In the genomic region with DNA sequence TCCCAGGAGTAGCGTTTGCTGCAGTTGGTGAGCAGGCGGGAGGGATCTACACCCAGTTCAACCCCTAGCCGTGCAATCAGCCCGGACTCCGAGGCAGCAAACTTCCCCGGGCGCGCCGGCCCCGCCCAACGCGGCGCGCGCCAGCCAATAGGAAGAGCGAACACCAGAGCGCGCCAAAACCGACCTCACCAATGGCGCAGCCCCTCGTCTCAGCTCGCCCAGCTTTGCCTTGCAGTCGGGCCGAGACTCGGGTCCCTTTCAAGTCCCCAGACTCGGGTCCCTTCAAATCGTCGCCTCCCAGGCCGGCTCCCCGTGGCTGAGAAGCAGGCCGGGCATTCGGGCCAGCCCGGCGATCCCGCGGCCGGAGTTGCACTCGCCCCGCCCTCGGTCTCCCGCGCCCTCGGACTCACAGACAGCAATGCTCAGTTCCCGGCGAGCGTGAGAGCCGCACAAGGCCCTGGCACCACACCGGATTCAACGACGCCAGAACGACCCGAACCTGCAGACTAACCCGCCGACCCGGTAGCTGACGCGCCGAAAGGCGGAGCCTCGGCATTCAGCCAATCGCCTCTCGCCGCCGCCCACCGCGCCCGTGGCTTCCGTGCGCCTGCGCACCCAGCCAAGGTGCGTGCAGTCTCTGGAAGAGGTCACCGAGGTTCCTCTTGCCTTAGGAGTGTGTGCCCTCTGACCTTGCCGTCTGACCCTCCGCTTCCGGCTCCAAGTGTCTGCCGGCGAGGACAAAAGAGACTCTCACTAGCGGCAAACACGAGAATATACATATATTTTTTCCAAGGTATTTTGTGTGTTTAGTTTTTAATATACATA, we compare ENCODE assay signal across 7 mouse cellular contexts. TPM values are rescaled to one million over a fixed set of nuclear protein-coding genes. Genes with fewer than 3 reads are reported as not detected.
DNase-seq lines count a peak whose midpoint lies in the region; ATAC-seq and TF ChIP-seq lines count a peak whose summit lies in the region.

Gene Gmnn (minus strand): TSS at position 521 of the 825 bp plus-strand sequence.

- peak; percentile 92 for DNase-seq in adrenal gland, postnatal 25 days
- DNase-seq in heart, adult 18-20 months: peak; percentile 91 to 94
- DNase-seq in kidney, adult 2 months: peak; percentile 93
- peak; percentile 68 to 91 for DNase-seq in spleen, adult 2 months (ENCODE audit: low read depth in 1 of 2, low spot score in 2 of 2)

- H3K36me3 ChIP-seq in embryonic facial prominence, embryonic 12.5 days: peaks cover 11% of the 10 kb centered on the region; the same call in 1 of the 2 replicates
- no peaks in the 10 kb centered on the region for H3K36me3 ChIP-seq in kidney, adult 2 months (ENCODE audit: control insufficient read depth, insufficient read depth, low read length)
- H3K36me3 ChIP-seq in limb, embryonic 12.5 days: peaks cover 29% of the 10 kb centered on the region
- no peaks in the 10 kb centered on the region for H3K36me3 ChIP-seq in midbrain, embryonic 15.5 days (replicated peaks)
- 0 out of 2 replicates have a peak, but pooled peaks cover 1% of the 10 kb centered on the region for H3K36me3 ChIP-seq in spleen, adult 2 months (ENCODE audit: control insufficient read depth, insufficient read depth, low read length)

- H3K27me3 ChIP-seq in embryonic facial prominence, embryonic 12.5 days: no peaks in the 10 kb centered on the region
- H3K27me3 ChIP-seq in kidney, adult 2 months (replicated peaks; ENCODE audit: control insufficient read depth, insufficient read depth, low read length): no peaks in the 10 kb centered on the region
- H3K27me3 ChIP-seq in limb, embryonic 12.5 days: no peaks in the 10 kb centered on the region
- no peaks in the 10 kb centered on the region for H3K27me3 ChIP-seq in midbrain, embryonic 15.5 days (replicated peaks)
- no peaks in the 10 kb centered on the region for H3K27me3 ChIP-seq in spleen, adult 2 months (ENCODE audit: control insufficient read depth, insufficient read depth, low read length)

- ATAC-seq in embryonic facial prominence, embryonic 12.5 days (ENCODE audit: insufficient number of reproducible peaks, insufficient read depth, low FRiP score, low TSS enrichment): peak; percentile 95
- ATAC-seq in limb, embryonic 12.5 days (ENCODE audit: insufficient number of reproducible peaks, insufficient read depth, low FRiP score, low TSS enrichment, low read depth): peak; percentile 96
- ATAC-seq in midbrain, embryonic 15.5 days (replicated peaks): peak; percentile 98

- peak within 1 kb of the TSS; percentile 74 for H3K9ac ChIP-seq in embryonic facial prominence, embryonic 12.5 days
- H3K9ac ChIP-seq in limb, embryonic 12.5 days (replicated peaks): peak within 1 kb of the TSS; percentile 83
- H3K9ac ChIP-seq in midbrain, embryonic 15.5 days: peak within 1 kb of the TSS; percentile 52

- H3K4me2 ChIP-seq in embryonic facial prominence, embryonic 12.5 days (replicated peaks): peak within 1 kb of the TSS; percentile 59
- peak within 1 kb of the TSS; percentile 60 for H3K4me2 ChIP-seq in limb, embryonic 12.5 days
- H3K4me2 ChIP-seq in midbrain, embryonic 15.5 days: peak within 1 kb of the TSS; percentile 63

- WGBS in embryonic facial prominence, embryonic 12.5 days: under 1% methylated on average over 79 of the region's 79 CpGs
- WGBS in kidney, adult 2 months: under 1% methylated on average over 79 of the region's 79 CpGs
- under 1% methylated on average over 79 of the region's 79 CpGs for WGBS in limb, embryonic 12.5 days
- WGBS in midbrain, embryonic 15.5 days: under 1% methylated on average over 78 of the region's 79 CpGs
- under 1% methylated on average over 78 of the region's 79 CpGs for WGBS in spleen, adult 2 months

- peaks cover 9% of the 10 kb centered on the region for H3K4me1 ChIP-seq in embryonic facial prominence, embryonic 12.5 days
- H3K4me1 ChIP-seq in kidney, adult 2 months (ENCODE audit: control insufficient read depth, insufficient read depth, low read length): peaks cover 2% of the 10 kb centered on the region; the same call in 1 of the 2 replicates
- H3K4me1 ChIP-seq in limb, embryonic 12.5 days (replicated peaks): peaks cover 13% of the 10 kb centered on the region
- peaks cover 5% of the 10 kb centered on the region for H3K4me1 ChIP-seq in midbrain, embryonic 15.5 days
- H3K4me1 ChIP-seq in spleen, adult 2 months (ENCODE audit: control insufficient read depth, insufficient read depth, insufficient read length): peaks cover 2% of the 10 kb centered on the region; the same call in 1 of the 2 replicates

- no peaks in the 10 kb centered on the region for H3K9me3 ChIP-seq in embryonic facial prominence, embryonic 12.5 days
- H3K9me3 ChIP-seq in limb, embryonic 12.5 days: no peaks in the 10 kb centered on the region
- H3K9me3 ChIP-seq in midbrain, embryonic 15.5 days: no peaks in the 10 kb centered on the region

- no peak for TF ChIP-seq CTCF in kidney, adult 2 months (conservative IDR thresholded peaks at IDR 0.05; ENCODE audit: insufficient read depth, insufficient read length, low read depth, low read length)
- TF ChIP-seq CTCF in spleen, adult 2 months (IDR thresholded peaks at IDR 0.05; ENCODE audit: extremely low read depth, insufficient read depth, insufficient read length, insufficient replicate concordance): no peak

- H3K27ac ChIP-seq in embryonic facial prominence, embryonic 12.5 days: peak within 1 kb of the TSS; percentile 92
- H3K27ac ChIP-seq in kidney, adult 2 months (ENCODE audit: insufficient read depth, low read depth, low read length): peak within 1 kb of the TSS; percentile 64
- H3K27ac ChIP-seq in limb, embryonic 12.5 days: peak within 1 kb of the TSS; percentile 94
- H3K27ac ChIP-seq in midbrain, embryonic 15.5 days: peak within 1 kb of the TSS; percentile 65
- peak within 1 kb of the TSS; percentile 65 for H3K27ac ChIP-seq in spleen, adult 2 months (ENCODE audit: insufficient read depth, low read length)

- peak; percentile 38 for TF ChIP-seq POLR2A in kidney, adult 2 months (IDR thresholded peaks at IDR 0.05; ENCODE audit: low read depth, low read length)
- peak; percentile 26; the same call in 1 of the 2 replicates for TF ChIP-seq POLR2A in spleen, adult 2 months (IDR thresholded peaks at IDR 0.05; ENCODE audit: low read depth, low read length)

- H3K4me3 ChIP-seq in embryonic facial prominence, embryonic 12.5 days: peak within 1 kb of the TSS; percentile 78
- peak within 1 kb of the TSS; percentile 64 for H3K4me3 ChIP-seq in kidney, adult 2 months (ENCODE audit: insufficient read depth, low read depth, low read length)
- peak within 1 kb of the TSS; percentile 83 for H3K4me3 ChIP-seq in limb, embryonic 12.5 days (replicated peaks)
- peak within 1 kb of the TSS; percentile 88 for H3K4me3 ChIP-seq in midbrain, embryonic 15.5 days
- H3K4me3 ChIP-seq in spleen, adult 2 months (ENCODE audit: extremely low read depth, insufficient read depth, insufficient read length): peak within 1 kb of the TSS; percentile 95

RNA-seq across cellular contexts. Expression of gene Gmnn, which starts in this region (rescaled TPM):
- total RNA-seq in adrenal gland, postnatal 25 days (2021): 12.5 and 14.5 TPM in 2 replicates
- 109 and 113 TPM in 2 replicates for polyA plus RNA-seq in embryonic facial prominence, embryonic 12.5 days (2016; fragmentation: Nextera tagmentation; extraction: Ambion mirVana)
- 10 to 100 TPM; 61.0 to 65.8 TPM for total RNA-seq in heart, adult 18-20 months (2021)
- polyA plus RNA-seq in kidney, adult 2 months (2012; rRNA removed): 4.1 and 7.1 TPM in 2 replicates
- 124 and 126 TPM in 2 replicates for polyA plus RNA-seq in limb, embryonic 12.5 days (2016; fragmentation: Nextera tagmentation; extraction: Ambion mirVana)
- 14.6 and 17.2 TPM in 2 replicates for polyA plus RNA-seq in midbrain, embryonic 15.5 days (2015; fragmentation: Nextera tagmentation; extraction: Ambion mirVana)
- 1.7 and 2.7 TPM in 2 replicates for polyA plus RNA-seq in spleen, adult 2 months (2012; rRNA removed)

Comparison
In these comparisons a context has a peak if more than half of its experiments do, and no peak if none do; other contexts are left out.
1. Peak in every context shown above with its lines: DNase-seq, ATAC-seq, H3K4me3 ChIP-seq and H3K27ac ChIP-seq.